Mouse (Mus musculus) ES-E14 (cell line): ENCODE measurements around the gene Stx1b. TPM values are rescaled to one million over a fixed set of nuclear protein-coding genes. Genes with fewer than 3 reads are reported as not detected.

ENCODE experiments used
- DNase-seq: peaks from one replicate; pipeline ENCODE4 v3.0.0-alpha.2; 2013; ENCODE audit warnings: low read depth, low spot score
- H3K27ac ChIP-seq: 2 replicates; pipeline ENCODE4 v1.5.1; 2012; ENCODE audit warnings: low read depth, mild to moderate bottlenecking, low read length, moderate library complexity, mixed read lengths; ENCODE audit not compliant: poor library complexity, insufficient read depth, severe bottlenecking
- H3K36me3 ChIP-seq: 2 replicates; pipeline ENCODE4 v1.6.1; 2012; ENCODE audit warnings: mild to moderate bottlenecking, low read length, moderate library complexity, mixed read lengths; ENCODE audit not compliant: control insufficient read depth, poor library complexity, insufficient read depth, severe bottlenecking
- H3K4me1 ChIP-seq, 2 experiments: fragments of 150-350 bp in 1 of 2; sonication (generic) in 1 of 2; 2 replicates each; pipeline ENCODE4 v1.6.1; 2012; ENCODE audit warnings: low read length in 2 of 2, mild to moderate bottlenecking in 1 of 2, mixed read lengths in 1 of 2; ENCODE audit not compliant: control insufficient read depth in 2 of 2, insufficient read depth in 2 of 2, poor library complexity in 1 of 2
- H3K4me3 ChIP-seq, 2 experiments: fragments of 150-350 bp in 1 of 2; sonication (generic) in 1 of 2; 2 replicates each; pipeline ENCODE4 v1.5.1; 2012; ENCODE audit warnings: low read length in 2 of 2, low read depth in 1 of 2, mild to moderate bottlenecking in 1 of 2, mixed read lengths in 1 of 2; ENCODE audit not compliant: insufficient read depth in 1 of 2, poor library complexity in 1 of 2, severe bottlenecking in 1 of 2
- H3K9ac ChIP-seq: 2 replicates; pipeline ENCODE4 v1.6.1; 2012; ENCODE audit warnings: low read depth, mild to moderate bottlenecking, low read length, mixed read lengths; ENCODE audit not compliant: poor library complexity, insufficient read depth, severe bottlenecking
- H3K9me3 ChIP-seq: fragments of 150-350 bp; sonication (generic); 2 replicates; pipeline ENCODE4 v1.6.1; 2012; ENCODE audit warnings: low read depth, mild to moderate bottlenecking, low read length; ENCODE audit not compliant: control insufficient read depth, insufficient read depth
- CHD2 ChIP-seq: IDR thresholded peaks from 2 replicates; pipeline ENCODE4 v1.6.1; 2014; ENCODE audit warnings: mild to moderate bottlenecking, low read depth, low read length, inconsistent platforms
- HCFC1 ChIP-seq: IDR thresholded peaks from 2 replicates; pipeline ENCODE4 v1.6.1; 2012; ENCODE audit warnings: low read length, inconsistent platforms, borderline replicate concordance; ENCODE audit not compliant: insufficient read depth
- MAFK ChIP-seq: IDR thresholded peaks from 2 replicates; pipeline ENCODE4 v1.6.1; 2014; ENCODE audit warnings: mild to moderate bottlenecking, low read depth, low read length, inconsistent platforms; ENCODE audit not compliant: insufficient read depth
- ZC3H11A ChIP-seq: IDR thresholded peaks from 2 replicates; pipeline ENCODE4 v1.6.1; 2012; ENCODE audit warnings: low read depth, mild to moderate bottlenecking, inconsistent platforms, low read length, borderline replicate concordance
- ZNF384 ChIP-seq: IDR thresholded peaks from 2 replicates; pipeline ENCODE4 v1.6.1; 2012; ENCODE audit warnings: low read depth, low read length, inconsistent platforms
- in situ Hi-C, 2 experiments: fragments of 600-800 bp; cut with MboI; formaldehyde crosslinking; loops; one replicate each; pipeline ENCODE4 v1.15.1; 2025; ENCODE audit warnings: low sequenced_read_pairs in 2 of 2, inconsistent platforms in 1 of 2; ENCODE audit not compliant: unreplicated experiment in 2 of 2
- total RNA-seq: library from RNA; depleted of rRNA; stranded (reverse); fragments of 300-350 nt; gene quantifications from 2 replicates; pipeline ENCODE4 v1.2.3, GENCODE M21; 2012

Stx1b gene
- total RNA-seq, 1 experiment, result 1.4 TPM

GRCm38 (mm10) chr7:127773664-127774384 is 50.5 kb downstream of the Stx1b start:
- in situ Hi-C loops, result no loop called here
- peaks cover 14% of the 10 kb centered on the region; the same call in 1 of the 2 replicates for H3K36me3 ChIP-seq
- H3K9me3 ChIP-seq, result no peaks in the 10 kb centered on the region
- DNase-seq, result peak; percentile 79
- H3K4me1 ChIP-seq, result peaks cover 0 to 3% of the 10 kb centered on the region in 2 experiments; a peak in 3 of 4 replicates
- TF ChIP-seq HCFC1, result no peak
- no peak overlapping the region for H3K27ac ChIP-seq
- H3K4me3 ChIP-seq, result no peak overlapping the region
- H3K9ac ChIP-seq, result 0 out of 2 replicates have a peak overlapping the region, but pooled peaks have one; percentile 26

- H3K9ac ChIP-seq, result no peak overlapping the region
- no peak overlapping the region for H3K27ac ChIP-seq
- TF ChIP-seq MAFK (no peak), ZNF384 (no peak), CHD2 (no peak), HCFC1 (no peak), ZC3H11A (no peak)
- peaks cover 0 to 11% of the 10 kb centered on the region in 2 experiments; a peak in 2 of 4 replicates for H3K4me1 ChIP-seq
- peaks cover 16% of the 10 kb centered on the region for H3K36me3 ChIP-seq
- in situ Hi-C loops, result no loop called here
- H3K4me3 ChIP-seq, result no peak overlapping the region
- DNase-seq, result no peak
- H3K9me3 ChIP-seq, result no peaks in the 10 kb centered on the region
Observed at GRCm38 (mm10) chr7:127772557-127772956, 51.8 kb downstream of the Stx1b start.

- Histone ChIP-seq H3K27ac (no peak overlapping the region), H3K4me3 (no peak overlapping the region), H3K9ac (no peak overlapping the region), H3K9me3 (no peaks in the 10 kb centered on the region), H3K4me1 (peaks cover 0 to 14% of the 10 kb centered on the region in 2 experiments; a peak in 2 of 4 replicates), H3K36me3 (peaks cover 19% of the 10 kb centered on the region)
- no peak for DNase-seq
- no peak for TF ChIP-seq ZNF384
- TF ChIP-seq ZC3H11A, result no peak
- in situ Hi-C loops, result no loop called here
Observed at GRCm38 (mm10) chr7:127772080-127772479, 52.3 kb downstream of the Stx1b start.

- DNase-seq, result no peak
- TF ChIP-seq CHD2, result no peak
- no peak for TF ChIP-seq MAFK
- TF ChIP-seq ZC3H11A, result no peak
- no peak for TF ChIP-seq ZNF384
- TF ChIP-seq HCFC1, result no peak
- H3K4me3 ChIP-seq, result peak overlapping the region; percentile 81 to 96; a peak in 1 of 4 replicates
- peaks cover 0 to 17% of the 10 kb centered on the region in 2 experiments; a peak in 2 of 4 replicates for H3K4me1 ChIP-seq
- in situ Hi-C loops, result no loop called here
- no peaks in the 10 kb centered on the region for H3K9me3 ChIP-seq
- no peak overlapping the region for H3K27ac ChIP-seq
- H3K9ac ChIP-seq, result peak overlapping the region; percentile 95; the same call in 1 of the 2 replicates
- peaks cover 19% of the 10 kb centered on the region for H3K36me3 ChIP-seq
Observed at GRCm38 (mm10) chr7:127771262-127771661, 53.1 kb downstream of the Stx1b start.
